Mouse (Mus musculus) neural tube, embryonic 11.5 days (tissue): ENCODE results near the gene Plekhg2. TPM values are rescaled to one million over a fixed set of nuclear protein-coding genes. Genes with fewer than 3 reads are reported as not detected.
A peak's percentile ranks its signal among the peaks of the same experiment; 100 is the strongest.

Source experiments
- ATAC-seq: fragments of 200-750 bp; cut with Nextera tagmentation; 2 replicates; pipeline ENCODE4 v1.8.0; 2017; ENCODE audit warnings: moderate number of reproducible peaks, mild to moderate bottlenecking, moderate TSS enrichment, moderate library complexity; ENCODE audit not compliant: insufficient read depth, low FRiP score, low TSS enrichment
- DNase-seq: peaks from one replicate; pipeline ENCODE4 v3.0.0-alpha.2; 2015; ENCODE audit warnings: low spot score
- H3K27ac ChIP-seq: fragments of 300-500 bp; sonication (generic); 2 replicates; pipeline ENCODE4 v1.5.1; 2014; ENCODE audit warnings: low read depth, mild to moderate bottlenecking, low read length
- H3K27me3 ChIP-seq: fragments of 300-500 bp; sonication (generic); 2 replicates; pipeline ENCODE4 v1.6.1; 2014; ENCODE audit warnings: mild to moderate bottlenecking, low read length, mixed read lengths; ENCODE audit not compliant: control insufficient read depth, insufficient read depth
- H3K36me3 ChIP-seq: fragments of 300-500 bp; sonication (generic); 2 replicates; pipeline ENCODE4 v1.6.1; 2014; ENCODE audit warnings: mild to moderate bottlenecking, low read length, moderate library complexity, mixed read lengths; ENCODE audit not compliant: control insufficient read depth, insufficient read depth
- H3K4me1 ChIP-seq: fragments of 300-500 bp; sonication (generic); 2 replicates; pipeline ENCODE4 v1.6.1; 2014; ENCODE audit warnings: low read length, mixed read lengths; ENCODE audit not compliant: control insufficient read depth, insufficient read depth
- H3K4me2 ChIP-seq: fragments of 300-500 bp; sonication (generic); 2 replicates; pipeline ENCODE4 v1.6.1; 2014; ENCODE audit warnings: low read depth, mild to moderate bottlenecking, moderate library complexity
- H3K4me3 ChIP-seq: fragments of 300-500 bp; sonication (generic); 2 replicates; pipeline ENCODE4 v1.5.1; 2014; ENCODE audit warnings: low read depth, low read length
- H3K9ac ChIP-seq: fragments of 300-500 bp; sonication (generic); 2 replicates; pipeline ENCODE4 v1.6.1; 2014; ENCODE audit warnings: mild to moderate bottlenecking, low read length
- H3K9me3 ChIP-seq: fragments of 300-500 bp; sonication (generic); 2 replicates; pipeline ENCODE4 v1.6.1; 2016; ENCODE audit warnings: low read length; ENCODE audit not compliant: control insufficient read depth
- WGBS: fragments of 180-500 bp; shearing (Covaris S2); extraction: QIAGEN DNeasy Blood & Tissue Kit; methylation state at CpG from one replicate; pipeline ENCODE4 v1.1.7; 2014; 5-methylcytosine and 5-hydroxymethylcytosine counted together
- polyA plus RNA-seq: library from polyadenylated mRNA; unstranded; fragments of >200 nt; fragmentation: Nextera tagmentation; extraction: Ambion mirVana; gene quantifications from 2 replicates; pipeline ENCODE4 v1.2.1, GENCODE M21; 2014

Gene Plekhg2
- polyA plus RNA-seq, 1 experiment from 2014 or later = 50.5 TPM

- Histone ChIP-seq H3K36me3 (peaks cover 33% of the 10 kb centered on the region), H3K4me3 (no peak overlapping the region), H3K4me1 (peaks cover 12% of the 10 kb centered on the region), H3K4me2 (no peak overlapping the region), H3K9ac (no peak overlapping the region), H3K27ac (no peak overlapping the region), H3K27me3 (no peaks in the 10 kb centered on the region), H3K9me3 (no peaks in the 10 kb centered on the region)
- 92% methylated on average over 16 of the region's 16 CpGs for WGBS
- DNase-seq (no peak), ATAC-seq (no peak)
Measured at GRCm38 (mm10) chr7:28367663-28368275, 4.6 kb downstream of the Plekhg2 start.

- 88% methylated on average over 16 of the region's 16 CpGs for WGBS
- no peaks in the 10 kb centered on the region for H3K9me3 ChIP-seq
- H3K4me1 ChIP-seq = no peaks in the 10 kb centered on the region; the same call in 1 of the 2 replicates
- H3K9ac ChIP-seq = no peak overlapping the region
- no peaks in the 10 kb centered on the region for H3K27me3 ChIP-seq
- H3K4me3 ChIP-seq = no peak overlapping the region
- H3K36me3 ChIP-seq = peaks cover 53% of the 10 kb centered on the region
- no peak for DNase-seq
- no peak overlapping the region for H3K4me2 ChIP-seq
- no peak overlapping the region for H3K27ac ChIP-seq
- ATAC-seq = no peak
Measured at GRCm38 (mm10) chr7:28362441-28363060, 9.8 kb downstream of the Plekhg2 start.

GRCm38 (mm10) chr7:28361647-28362341, 10.6 kb downstream of the Plekhg2 start:
- ATAC-seq (no peak), DNase-seq (no peak)
- H3K27me3 ChIP-seq = no peaks in the 10 kb centered on the region
- no peak overlapping the region for H3K27ac ChIP-seq
- peaks cover 46% of the 10 kb centered on the region for H3K36me3 ChIP-seq
- no peak overlapping the region for H3K4me3 ChIP-seq
- H3K9ac ChIP-seq = no peak overlapping the region
- H3K4me2 ChIP-seq = no peak overlapping the region
- no peaks in the 10 kb centered on the region; the same call in 1 of the 2 replicates for H3K4me1 ChIP-seq
- 97% methylated on average over 20 of the region's 20 CpGs for WGBS
- H3K9me3 ChIP-seq = no peaks in the 10 kb centered on the region

- no peaks in the 10 kb centered on the region for H3K27me3 ChIP-seq
- no peak overlapping the region for H3K4me2 ChIP-seq
- ATAC-seq (no peak), DNase-seq (no peak)
- no peaks in the 10 kb centered on the region for H3K9me3 ChIP-seq
- 93% methylated on average over 6 of the region's 6 CpGs for WGBS
- H3K36me3 ChIP-seq = peaks cover 41% of the 10 kb centered on the region
- H3K4me3 ChIP-seq = no peak overlapping the region
- H3K27ac ChIP-seq = no peak overlapping the region
- no peak overlapping the region for H3K9ac ChIP-seq
- no peaks in the 10 kb centered on the region; the same call in 1 of the 2 replicates for H3K4me1 ChIP-seq
Measured at GRCm38 (mm10) chr7:28360291-28360690, 12.1 kb downstream of the Plekhg2 start.

- ATAC-seq = no peak
- 94% methylated on average over 10 of the region's 10 CpGs for WGBS
- Histone ChIP-seq H3K9ac (no peak overlapping the region), H3K36me3 (peaks cover 38% of the 10 kb centered on the region), H3K27ac (no peak overlapping the region), H3K9me3 (no peaks in the 10 kb centered on the region), H3K27me3 (no peaks in the 10 kb centered on the region), H3K4me1 (no peaks in the 10 kb centered on the region; the same call in 1 of the 2 replicates), H3K4me3 (no peak overlapping the region), H3K4me2 (no peak overlapping the region)
- DNase-seq = no peak
Measured at GRCm38 (mm10) chr7:28359854-28360253, 12.5 kb downstream of the Plekhg2 start.

GRCm38 (mm10) chr7:28358431-28358830, 14.0 kb downstream of the Plekhg2 start:
- Histone ChIP-seq H3K4me2 (no peak overlapping the region), H3K4me3 (no peak overlapping the region), H3K9me3 (no peaks in the 10 kb centered on the region), H3K4me1 (no peaks in the 10 kb centered on the region; the same call in 1 of the 2 replicates), H3K9ac (no peak overlapping the region), H3K36me3 (peaks cover 36% of the 10 kb centered on the region), H3K27ac (no peak overlapping the region), H3K27me3 (no peaks in the 10 kb centered on the region)
- DNase-seq (no peak), ATAC-seq (no peak)
- WGBS = 75% methylated on average over 7 of the region's 7 CpGs

- Histone ChIP-seq H3K9ac (peak overlapping the region; percentile 18; the same call in 1 of the 2 replicates), H3K36me3 (peaks cover 39% of the 10 kb centered on the region), H3K27me3 (no peaks in the 10 kb centered on the region), H3K4me2 (no peak overlapping the region), H3K9me3 (no peaks in the 10 kb centered on the region), H3K4me3 (no peak overlapping the region), H3K4me1 (no peaks in the 10 kb centered on the region; the same call in 1 of the 2 replicates), H3K27ac (no peak overlapping the region)
- DNase-seq (no peak), ATAC-seq (no peak)
- WGBS = 23% methylated on average over 5 of the region's 5 CpGs
Measured at GRCm38 (mm10) chr7:28357984-28358383, 14.4 kb downstream of the Plekhg2 start.

GRCm38 (mm10) chr7:28356981-28357380, 15.4 kb downstream of the Plekhg2 start:
- no peak for ATAC-seq
- 4% methylated on average over 5 of the region's 5 CpGs for WGBS
- Histone ChIP-seq H3K4me2 (no peak overlapping the region), H3K4me1 (no peaks in the 10 kb centered on the region; the same call in 1 of the 2 replicates), H3K27me3 (no peaks in the 10 kb centered on the region), H3K9ac (no peak overlapping the region), H3K4me3 (no peak overlapping the region), H3K36me3 (peaks cover 31% of the 10 kb centered on the region), H3K27ac (peak overlapping the region; percentile 53; the same call in 1 of the 2 replicates), H3K9me3 (no peaks in the 10 kb centered on the region)
- peak; percentile 64 for DNase-seq
